Mouse (Mus musculus): ENCODE results near the gene B4galt3.
A peak's percentile ranks its signal among the peaks of the same experiment; 100 is the strongest.

The B4galt3 gene

GRCm38 (mm10) chr1:171269848-171270572 lies at the start of gene B4galt3:
B4galt3 (plus strand) TSS chr1:171270328.
- DNase-seq: peak; percentile 98 to 99

GRCm38 (mm10) chr1:171220871-171221270 lies 49.3 kb upstream of the B4galt3 start:
- peak; percentile 91 to 93 for DNase-seq

GRCm38 (mm10) chr1:171221281-171222193 lies 48.6 kb upstream of the B4galt3 start:
- DNase-seq: peak in 1 of 2 experiments; percentile 44

GRCm38 (mm10) chr1:171222238-171223155 lies 47.6 kb upstream of the B4galt3 start, which contains the start of gene Tomm40l:
Tomm40l (minus strand) TSS chr1:171222514.
- DNase-seq: peak; percentile 86 to 94

GRCm38 (mm10) chr1:171223168-171223567 lies 47.0 kb upstream of the B4galt3 start:
- no peak for DNase-seq

- DNase-seq: no peak
Measured at GRCm38 (mm10) chr1:171223796-171224195, 46.3 kb upstream of the B4galt3 start.

GRCm38 (mm10) chr1:171224857-171225256 lies 45.3 kb upstream of the B4galt3 start, which contains the start of gene Apoa2:
Apoa2 (plus strand) TSS chr1:171225054.
- DNase-seq: no peak

GRCm38 (mm10) chr1:171226780-171227179 lies 43.3 kb upstream of the B4galt3 start:
- no peak for DNase-seq

- no peak for DNase-seq
Measured at GRCm38 (mm10) chr1:171227879-171228278, 42.2 kb upstream of the B4galt3 start.

GRCm38 (mm10) chr1:171229750-171230149 lies 40.4 kb upstream of the B4galt3 start:
- DNase-seq: no peak

- no peak for DNase-seq
Measured at GRCm38 (mm10) chr1:171230215-171230614, 39.9 kb upstream of the B4galt3 start.

GRCm38 (mm10) chr1:171231844-171232243 lies 38.3 kb upstream of the B4galt3 start:
- no peak for DNase-seq

- no peak for DNase-seq
Measured at GRCm38 (mm10) chr1:171232348-171232747, 37.8 kb upstream of the B4galt3 start.

GRCm38 (mm10) chr1:171232800-171233730 lies 37.1 kb upstream of the B4galt3 start:
- DNase-seq: no peak

- DNase-seq: no peak
Measured at GRCm38 (mm10) chr1:171234126-171234525, 36.0 kb upstream of the B4galt3 start, which contains the start of gene Fcer1g. Fcer1g (minus strand) TSS chr1:171234365.

- no peak for DNase-seq
Measured at GRCm38 (mm10) chr1:171234538-171234937, 35.6 kb upstream of the B4galt3 start.

- no peak for DNase-seq
Measured at GRCm38 (mm10) chr1:171235791-171236190, 34.3 kb upstream of the B4galt3 start.

- no peak for DNase-seq
Measured at GRCm38 (mm10) chr1:171237438-171237837, 32.7 kb upstream of the B4galt3 start.

GRCm38 (mm10) chr1:171238463-171238862 lies 31.7 kb upstream of the B4galt3 start:
- DNase-seq: peak; percentile 78 to 85

- peak; percentile 57 to 64 for DNase-seq
Measured at GRCm38 (mm10) chr1:171239992-171240744, 30.0 kb upstream of the B4galt3 start.

Data from kidney, postnatal 4 days (tissue).